Mouse (Mus musculus) MEL (cell line): Measurements from ENCODE around the gene Six1. TPM values are rescaled to one million over a fixed set of nuclear protein-coding genes. Genes with fewer than 3 reads are reported as not detected.

ENCODE experiments used
- DNase-seq: peaks from one replicate; pipeline ENCODE4 v3.0.0; 2011; ENCODE audit warnings: low read depth, low spot score
- H3K27ac ChIP-seq: 2 replicates; pipeline ENCODE4 v1.5.1; 2012; ENCODE audit warnings: low read depth, mild to moderate bottlenecking, control low read depth, low read length, moderate library complexity; ENCODE audit not compliant: control insufficient read depth
- H3K27me3 ChIP-seq, 2 experiments: fragments of 150-350 bp in 1 of 2; sonication (generic) in 1 of 2; 2 replicates each; pipeline ENCODE4 v1.6.1; 2012; ENCODE audit warnings: low read length in 2 of 2, mild to moderate bottlenecking in 2 of 2, improper control_type of control experiment in 1 of 2, moderate library complexity in 1 of 2; ENCODE audit not compliant: insufficient read depth in 2 of 2, control insufficient read depth in 1 of 2
- H3K36me3 ChIP-seq, 2 experiments: 2 replicates each; pipeline ENCODE4 v1.6.1; 2012 to 2014; ENCODE audit warnings: low read length in 2 of 2, improper control_type of control experiment in 1 of 2, inconsistent platforms in 1 of 2, mild to moderate bottlenecking in 1 of 2; ENCODE audit not compliant: insufficient read depth in 2 of 2, control insufficient read depth in 1 of 2
- H3K4me1 ChIP-seq, 2 experiments: fragments of 150-350 bp in 1 of 2; sonication (generic) in 1 of 2; 2 replicates each; pipeline ENCODE4 v1.6.1; 2012; ENCODE audit warnings: low read length in 2 of 2, improper control_type of control experiment in 1 of 2, mild to moderate bottlenecking in 1 of 2; ENCODE audit not compliant: insufficient read depth in 2 of 2, control insufficient read depth in 1 of 2
- H3K4me3 ChIP-seq, 2 experiments: fragments of 150-350 bp in 1 of 2; sonication (generic) in 1 of 2; 2 replicates each; pipeline ENCODE4 v1.5.1; 2012; ENCODE audit warnings: low read depth in 2 of 2, low read length in 2 of 2, mild to moderate bottlenecking in 2 of 2, moderate library complexity in 2 of 2, control low read depth in 1 of 2, improper control_type of control experiment in 1 of 2; ENCODE audit not compliant: control insufficient read depth in 1 of 2, insufficient read depth in 1 of 2
- H3K79me2 ChIP-seq: 2 replicates; pipeline ENCODE4 v1.6.1; 2012; ENCODE audit warnings: mild to moderate bottlenecking, low read length, moderate library complexity; ENCODE audit not compliant: control insufficient read depth, poor library complexity, insufficient read depth
- H3K9ac ChIP-seq: 2 replicates; pipeline ENCODE4 v1.6.1; 2012; ENCODE audit warnings: low read depth, mild to moderate bottlenecking, control low read depth, low read length, moderate library complexity; ENCODE audit not compliant: control insufficient read depth, poor library complexity, severe bottlenecking
- H3K9me3 ChIP-seq: fragments of 150-350 bp; sonication (generic); replicated peaks from 2 replicates; pipeline ENCODE4 v1.6.1; 2012; ENCODE audit warnings: mild to moderate bottlenecking, low read length, improper control_type of control experiment, moderate library complexity; ENCODE audit not compliant: insufficient read depth
- BHLHE40 ChIP-seq: IDR thresholded peaks from 2 replicates; pipeline ENCODE4 v1.6.1; 2012; ENCODE audit warnings: low read depth, mild to moderate bottlenecking, inconsistent platforms, low read length, improper control_type of control experiment, borderline replicate concordance
- CHD2 ChIP-seq: IDR thresholded peaks from 2 replicates; pipeline ENCODE4 v1.6.1; 2011; ENCODE audit warnings: low read length, improper control_type of control experiment
- CTCF ChIP-seq, 3 experiments: IDR thresholded peaks in 2 of 3; conservative IDR thresholded peaks in 1 of 3; 2 replicates each; pipeline ENCODE4 v1.5.1; 2011 to 2012; ENCODE audit warnings: low read length in 3 of 3, low read depth in 2 of 3, mild to moderate bottlenecking in 2 of 3, improper control_type of control experiment in 1 of 3, inconsistent platforms in 1 of 3, mixed read lengths in 1 of 3, moderate library complexity in 1 of 3; ENCODE audit not compliant: control insufficient read depth in 1 of 3, insufficient read depth in 1 of 3, poor library complexity in 1 of 3, severe bottlenecking in 1 of 3
- ELF1 ChIP-seq: IDR thresholded peaks from 2 replicates; pipeline ENCODE4 v1.6.1; 2014; ENCODE audit warnings: low read depth, mild to moderate bottlenecking, inconsistent platforms, low read length, improper control_type of control experiment, moderate library complexity
- EP300 ChIP-seq, 2 experiments: IDR thresholded peaks; 2 replicates each; pipeline ENCODE4 v1.6.1; 2011; ENCODE audit warnings: improper control_type of control experiment in 2 of 2, low read length in 2 of 2, low read depth in 1 of 2, mild to moderate bottlenecking in 1 of 2
- GABPA ChIP-seq: IDR thresholded peaks from 2 replicates; pipeline ENCODE4 v1.6.1; 2012; ENCODE audit warnings: low read depth, mild to moderate bottlenecking, inconsistent platforms, low read length, improper control_type of control experiment, moderate library complexity
- GATA1 ChIP-seq: IDR thresholded peaks from 2 replicates; pipeline ENCODE4 v1.6.1; 2011; ENCODE audit warnings: low read depth, low read length, improper control_type of control experiment
- KAT2A ChIP-seq: conservative IDR thresholded peaks from 2 replicates; pipeline ENCODE4 v1.6.1; 2012; ENCODE audit warnings: low read depth, low read length, improper control_type of control experiment, inconsistent platforms
- MAFK ChIP-seq: IDR thresholded peaks from 2 replicates; pipeline ENCODE4 v1.6.1; 2011; ENCODE audit warnings: low read depth, mild to moderate bottlenecking, low read length, improper control_type of control experiment, borderline replicate concordance
- MEF2A ChIP-seq: IDR thresholded peaks from 2 replicates; pipeline ENCODE4 v1.6.1; 2014; ENCODE audit warnings: low read depth, mild to moderate bottlenecking, inconsistent platforms, low read length, improper control_type of control experiment; ENCODE audit not compliant: poor library complexity, insufficient replicate concordance, severe bottlenecking; ENCODE audit errors: extremely low read depth
- MYB ChIP-seq: IDR thresholded peaks from 2 replicates; pipeline ENCODE4 v1.6.1; 2011; ENCODE audit warnings: mild to moderate bottlenecking, low read depth, low read length, improper control_type of control experiment
- MYC ChIP-seq: IDR thresholded peaks from 2 replicates; pipeline ENCODE4 v1.6.1; 2011; ENCODE audit warnings: low read depth, mild to moderate bottlenecking, low read length, improper control_type of control experiment, moderate library complexity
- POLR2A ChIP-seq, 2 experiments: IDR thresholded peaks; 2 replicates each; pipeline ENCODE4 v1.6.1; 2011 to 2012; ENCODE audit warnings: low read length in 2 of 2, mild to moderate bottlenecking in 2 of 2, control low read depth in 1 of 2, improper control_type of control experiment in 1 of 2, low read depth in 1 of 2, moderate library complexity in 1 of 2; ENCODE audit not compliant: control insufficient read depth in 1 of 2, insufficient read depth in 1 of 2, poor library complexity in 1 of 2
- POLR2AphosphoS2 ChIP-seq: IDR thresholded peaks from 2 replicates; pipeline ENCODE4 v1.6.1; 2011; ENCODE audit warnings: low read length, improper control_type of control experiment
- RAD21 ChIP-seq: IDR thresholded peaks from 2 replicates; pipeline ENCODE4 v1.6.1; 2011; ENCODE audit warnings: mild to moderate bottlenecking, low read depth, low read length, improper control_type of control experiment
- SMC3 ChIP-seq: IDR thresholded peaks from 2 replicates; pipeline ENCODE4 v1.6.1; 2011; ENCODE audit warnings: low read depth, low read length, improper control_type of control experiment
- TAL1 ChIP-seq: IDR thresholded peaks from 2 replicates; pipeline ENCODE4 v1.6.1; 2012; ENCODE audit warnings: mild to moderate bottlenecking, inconsistent platforms, low read length, moderate library complexity, mixed read lengths
- TBP ChIP-seq: IDR thresholded peaks from 2 replicates; pipeline ENCODE4 v1.8.0; 2011; ENCODE audit warnings: low read depth, low read length, improper control_type of control experiment
- TCF12 ChIP-seq: IDR thresholded peaks from 2 replicates; pipeline ENCODE4 v1.6.1; 2014; ENCODE audit warnings: low read depth, mild to moderate bottlenecking, inconsistent platforms, low read length, improper control_type of control experiment, moderate library complexity
- UBTF ChIP-seq: IDR thresholded peaks from 2 replicates; pipeline ENCODE4 v1.6.1; 2012; ENCODE audit warnings: low read depth, mild to moderate bottlenecking, inconsistent platforms, low read length, improper control_type of control experiment, moderate library complexity, borderline replicate concordance; ENCODE audit not compliant: insufficient read depth
- USF1 ChIP-seq: IDR thresholded peaks from 2 replicates; pipeline ENCODE4 v1.6.1; 2014; ENCODE audit warnings: low read depth, mild to moderate bottlenecking, inconsistent platforms, low read length, improper control_type of control experiment, moderate library complexity
- USF2 ChIP-seq, 2 experiments: IDR thresholded peaks; 2 replicates each; pipeline ENCODE4 v1.6.1; 2011 to 2012; ENCODE audit warnings: improper control_type of control experiment in 2 of 2, low read length in 2 of 2, borderline replicate concordance in 1 of 2, inconsistent platforms in 1 of 2, low read depth in 1 of 2, mild to moderate bottlenecking in 1 of 2; ENCODE audit not compliant: insufficient read depth in 1 of 2
- ZKSCAN1 ChIP-seq: IDR thresholded peaks from 2 replicates; pipeline ENCODE4 v1.6.1; 2012; ENCODE audit warnings: low read depth, mild to moderate bottlenecking, inconsistent platforms, low read length, improper control_type of control experiment, moderate library complexity
- ZNF384 ChIP-seq: IDR thresholded peaks from 2 replicates; pipeline ENCODE4 v1.6.1; 2012; ENCODE audit warnings: low read depth, mild to moderate bottlenecking, inconsistent platforms, low read length, improper control_type of control experiment
- polyA plus RNA-seq, 2 experiments: library from polyadenylated mRNA; stranded (reverse) in 1 of 2; unstranded in 1 of 2; fragments of >175 nt in 1 of 2; fragments of >200 nt in 1 of 2; gene quantifications; 2 replicates each; pipeline versions ENCODE4 v1.2.1 to v1.2.4; 2012; ENCODE audit warnings: low replicate concordance in 2 of 2, low read depth in 1 of 2; ENCODE audit not compliant: insufficient read length in 2 of 2, insufficient read depth in 1 of 2, missing spikeins in 1 of 2
- total RNA-seq: library from RNA; depleted of rRNA; stranded (reverse); fragments of 300-350 nt; gene quantifications from 2 replicates; pipeline ENCODE4 v1.2.3, GENCODE M21; 2012

The Six1 gene
- total and polyA plus RNA-seq, 3 experiments, result not detected

DNA sequence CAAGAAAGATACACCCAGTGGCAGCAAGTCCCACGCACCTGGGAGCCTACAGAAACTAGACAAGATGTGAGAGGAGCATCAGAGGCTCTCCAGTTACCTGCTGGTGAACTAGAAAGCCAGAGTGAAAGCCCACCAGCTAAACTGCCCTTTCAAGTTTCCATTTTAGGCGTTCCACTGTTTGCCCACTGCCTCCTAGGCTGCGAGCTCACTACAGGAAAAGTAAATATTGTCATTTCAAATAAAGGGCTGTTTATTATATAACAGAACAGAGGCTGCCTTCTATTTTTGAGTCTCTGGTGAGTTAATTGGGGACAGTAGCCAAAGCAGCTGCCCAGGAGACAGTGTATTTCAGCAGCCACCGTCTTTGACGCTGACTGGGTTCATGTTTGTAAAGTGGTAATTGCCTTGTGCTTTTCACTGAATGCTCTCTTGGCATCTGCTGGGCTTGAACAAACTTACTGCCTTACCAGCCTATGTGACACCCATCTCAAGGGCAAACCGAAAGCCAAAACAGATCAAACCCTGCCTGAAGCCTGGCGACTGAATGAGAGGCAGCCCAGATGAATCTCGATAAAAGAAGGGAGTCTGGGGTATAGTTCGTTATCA lies 7.2 kb upstream of the Six1 start:
- H3K79me2 ChIP-seq, result no peaks in the 10 kb centered on the region
- no peaks in the 10 kb centered on the region for H3K36me3 ChIP-seq
- no peaks in the 10 kb centered on the region for H3K9me3 ChIP-seq
- no peak overlapping the region for H3K4me3 ChIP-seq
- H3K9ac ChIP-seq, result no peak overlapping the region
- no peak for DNase-seq
- H3K27ac ChIP-seq, result no peak overlapping the region
- TF ChIP-seq POLR2A (IDR thresholded peaks at IDR 0.05; ENCODE audit: control insufficient read depth in 1 of 2, insufficient read depth in 1 of 2, low read depth in 1 of 2, low read length in 2 of 2, poor library complexity in 1 of 2) (no peak), TCF12 (no peak), CHD2 (no peak), CTCF (IDR thresholded peaks at IDR 0.05 in 2 of 3, conservative IDR thresholded peaks at IDR 0.05 in 1 of 3; ENCODE audit: control insufficient read depth in 1 of 3, insufficient read depth in 1 of 3, low read depth in 2 of 3, low read length in 3 of 3, poor library complexity in 1 of 3, severe bottlenecking in 1 of 3) (no peak), ZKSCAN1 (no peak), ELF1 (no peak), GATA1 (no peak), UBTF (no peak), EP300 (IDR thresholded peaks at IDR 0.05; ENCODE audit: low read depth in 1 of 2, low read length in 2 of 2) (no peak), USF2 (IDR thresholded peaks at IDR 0.05; ENCODE audit: borderline replicate concordance in 1 of 2, insufficient read depth in 1 of 2, low read depth in 1 of 2, low read length in 2 of 2) (no peak)
- TF ChIP-seq, all 39 proteins: peak for 0
- Histone ChIP-seq H3K27me3 (no peaks in the 10 kb centered on the region), H3K4me1 (no peaks in the 10 kb centered on the region)

DNA sequence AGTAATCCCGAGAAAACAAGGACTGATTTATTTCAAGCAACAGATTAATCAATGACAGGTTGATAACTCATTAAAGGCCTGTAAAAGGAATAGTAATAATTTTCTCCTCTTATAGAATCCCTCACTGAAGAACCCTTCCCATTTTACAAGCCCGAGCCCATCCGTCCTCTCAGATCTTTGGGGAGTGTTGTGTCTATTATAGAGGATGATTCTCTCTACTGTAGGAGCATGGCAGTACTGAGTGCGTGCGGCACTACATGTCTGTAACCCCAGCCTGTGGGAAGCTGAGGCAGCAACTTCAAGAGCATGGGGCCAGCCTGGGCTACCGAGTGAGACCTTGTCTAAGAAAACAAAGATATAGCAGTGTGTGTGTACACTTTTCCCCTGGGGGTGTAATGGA lies 3.8 kb upstream of the Six1 start:
- no peak overlapping the region for H3K9ac ChIP-seq

DNA sequence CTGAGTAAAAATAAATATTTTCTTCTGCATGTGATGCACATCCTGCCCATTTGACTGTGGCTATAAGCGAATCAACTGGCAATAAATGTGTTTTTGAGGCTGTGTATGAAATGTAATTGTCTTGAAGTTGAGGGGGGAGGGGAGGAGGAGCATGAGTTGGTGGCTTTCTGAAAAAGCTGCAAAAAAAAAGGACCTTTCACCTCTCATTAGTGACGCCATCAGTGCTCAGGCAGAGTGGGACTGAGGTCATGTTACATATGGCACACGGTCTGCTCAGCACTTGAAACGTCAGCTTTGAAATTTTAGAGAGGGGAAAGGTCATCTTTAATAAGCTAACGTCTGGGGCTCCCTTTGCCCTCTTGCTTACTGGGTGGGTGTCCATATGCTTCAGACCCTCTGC lies 1.8 kb upstream of the Six1 start:
- H3K4me1 ChIP-seq, result no peaks in the 10 kb centered on the region
- no peak for DNase-seq
- TF ChIP-seq MAFK, result no peak
- no peak for TF ChIP-seq GABPA
- TF ChIP-seq TBP, result no peak
- no peak for TF ChIP-seq USF1
- TF ChIP-seq RAD21, result no peak
- TF ChIP-seq POLR2A (IDR thresholded peaks at IDR 0.05; ENCODE audit: control insufficient read depth in 1 of 2, insufficient read depth in 1 of 2, low read depth in 1 of 2, low read length in 2 of 2, poor library complexity in 1 of 2), result no peak
- no peak for TF ChIP-seq TCF12
- TF ChIP-seq POLR2AphosphoS2, result no peak
- TF ChIP-seq SMC3, result no peak
- TF ChIP-seq TAL1, result no peak
- TF ChIP-seq UBTF, result no peak
- no peak for TF ChIP-seq KAT2A
- no peak for TF ChIP-seq MEF2A
- no peak for TF ChIP-seq MYC
- no peak for TF ChIP-seq ZNF384
- no peak for TF ChIP-seq GATA1
- no peak overlapping the region for H3K9ac ChIP-seq
- no peaks in the 10 kb centered on the region for H3K9me3 ChIP-seq
- H3K36me3 ChIP-seq, result no peaks in the 10 kb centered on the region
- no peaks in the 10 kb centered on the region for H3K79me2 ChIP-seq
- no peaks in the 10 kb centered on the region for H3K27me3 ChIP-seq
- no peak overlapping the region for H3K4me3 ChIP-seq
- no peak overlapping the region for H3K27ac ChIP-seq

More for the DNA sequence above, 3.8 kb upstream of the Six1 start:
- no peak overlapping the region for H3K27ac ChIP-seq
- no peaks in the 10 kb centered on the region for H3K4me1 ChIP-seq
- TF ChIP-seq ZKSCAN1 (no peak), GABPA (no peak), BHLHE40 (no peak), GATA1 (no peak), MYB (no peak), POLR2A (IDR thresholded peaks at IDR 0.05; ENCODE audit: control insufficient read depth in 1 of 2, insufficient read depth in 1 of 2, low read depth in 1 of 2, low read length in 2 of 2, poor library complexity in 1 of 2) (no peak), MYC (no peak)
- TF ChIP-seq, all 39 proteins: peak for 0
- H3K27me3 ChIP-seq, result no peaks in the 10 kb centered on the region
- no peaks in the 10 kb centered on the region for H3K79me2 ChIP-seq
- H3K4me3 ChIP-seq, result no peak overlapping the region
- no peaks in the 10 kb centered on the region for H3K9me3 ChIP-seq
- DNase-seq, result no peak
- no peaks in the 10 kb centered on the region for H3K36me3 ChIP-seq
